Mouse (Mus musculus) kidney, adult 2 months (tissue): ENCODE results near the gene Crocc2.

ENCODE experiments used
- CTCF ChIP-seq: fragments of 200-500 bp; conservative IDR thresholded peaks from 2 replicates; pipeline ENCODE4 v1.5.1; 2011; ENCODE audit warnings: low read depth, mild to moderate bottlenecking, control low read depth, low read length, moderate library complexity, mixed read lengths; ENCODE audit not compliant: insufficient read depth, insufficient read length
- POLR2A ChIP-seq: fragments of 200-500 bp; IDR thresholded peaks from one replicate; pipeline ENCODE4 v1.6.1; 2011; ENCODE audit warnings: low read depth, low read length, control low read depth

GRCm38 (mm10) chr1:93132676-93133075 lies 35.8 kb upstream of the Crocc2 start:
- TF ChIP-seq CTCF (no peak), POLR2A (no peak)
